Mouse (Mus musculus): Measurements from ENCODE around the gene Ercc6l2. TPM values are rescaled to one million over a fixed set of nuclear protein-coding genes. Genes with fewer than 3 reads are reported as not detected.

The Ercc6l2 gene
- polyA plus RNA-seq, 1 experiment from 2014 or later = 25.6 TPM

DNA sequence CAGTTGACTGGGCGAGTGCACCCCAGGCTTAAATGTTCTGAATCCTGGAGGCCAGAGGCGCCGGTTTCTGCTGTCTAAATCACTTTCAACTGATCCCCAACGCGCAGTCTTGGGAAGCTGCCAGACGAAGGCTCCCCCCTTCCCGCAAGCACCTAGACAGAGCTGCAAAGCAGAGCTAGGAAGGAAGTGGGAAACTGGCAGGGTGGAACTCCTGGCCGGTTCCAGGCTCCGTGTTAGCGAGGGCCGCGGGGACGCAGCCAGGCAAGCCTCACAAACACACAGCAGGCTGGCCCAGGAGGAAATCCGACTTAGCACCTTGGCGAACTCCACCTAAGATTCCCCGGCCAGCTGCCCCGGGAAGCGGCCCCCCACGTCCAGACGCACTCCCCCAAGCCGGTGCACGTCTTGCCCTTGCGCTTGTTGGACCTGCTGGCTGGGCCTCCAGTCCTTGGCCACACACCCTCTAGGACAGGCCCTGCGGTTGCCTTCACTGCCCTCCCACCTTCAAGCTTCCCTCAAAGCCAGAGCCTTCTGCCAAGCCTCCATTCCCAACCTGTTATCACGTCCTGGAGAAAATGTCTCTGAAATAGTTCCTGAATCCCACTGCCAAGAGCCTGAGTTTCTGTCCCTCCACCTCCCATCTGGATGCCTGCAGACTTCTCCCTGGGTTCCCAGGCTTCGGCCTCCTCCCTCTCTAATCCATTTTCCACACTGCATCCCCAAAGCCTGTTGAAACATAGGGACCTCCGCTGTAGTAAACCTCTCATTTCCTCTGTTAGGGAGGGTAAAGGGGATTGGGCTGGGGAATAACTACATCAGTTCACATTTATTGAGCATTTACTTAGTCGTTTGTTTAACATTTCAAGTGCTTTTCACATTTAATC, 86.9 kb downstream of the Ercc6l2 start:
- H3K27ac ChIP-seq (replicated peaks; ENCODE audit: low read depth, low read length) = peak overlapping the region; percentile 79
- H3K9me3 ChIP-seq (ENCODE audit: control insufficient read depth, low read length) = no peaks in the 10 kb centered on the region
- ATAC-seq (ENCODE audit: low read depth) = peak; percentile 90
- WGBS = 8% methylated on average over 25 of the region's 28 CpGs
- peak; percentile 87 for DNase-seq (ENCODE audit: low spot score)
- peak overlapping the region; percentile 24 for H3K4me3 ChIP-seq (ENCODE audit: low read depth, low read length)
- peaks cover 24% of the 10 kb centered on the region for H3K4me1 ChIP-seq (ENCODE audit: control insufficient read depth, insufficient read depth, low read length)
- H3K4me2 ChIP-seq (ENCODE audit: low read depth, low read length) = peak overlapping the region; percentile 66
- H3K36me3 ChIP-seq (ENCODE audit: control insufficient read depth, insufficient read depth, low read length) = 0 out of 2 replicates have a peak, but pooled peaks cover 12% of the 10 kb centered on the region
- no peaks in the 10 kb centered on the region; the same call in 1 of the 2 replicates for H3K27me3 ChIP-seq (replicated peaks; ENCODE audit: control insufficient read depth, insufficient read depth, low read length)
- H3K9ac ChIP-seq (ENCODE audit: low read depth, low read length) = peak overlapping the region; percentile 47

DNA sequence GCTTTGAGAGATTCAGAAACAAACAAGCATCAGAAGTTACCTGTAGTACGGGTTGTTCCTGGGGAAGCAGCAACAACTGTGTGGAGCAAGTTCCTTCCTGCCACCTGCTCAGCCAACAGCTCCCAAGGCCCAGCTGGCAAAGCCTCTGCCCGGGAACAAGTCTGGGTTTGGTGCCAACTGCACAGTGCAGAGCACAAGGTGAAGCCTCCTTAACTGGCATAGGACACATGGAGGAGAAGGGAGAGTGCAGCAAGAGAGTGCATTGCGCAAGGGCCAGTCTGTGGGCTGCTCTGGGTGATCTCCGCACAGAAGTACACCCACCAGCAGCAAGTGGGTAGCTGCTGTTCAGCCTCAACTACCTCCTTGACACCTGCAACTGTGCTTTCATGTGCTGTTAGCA, 91.5 kb downstream of the Ercc6l2 start:
- 89% methylated on average over 4 of the region's 4 CpGs for WGBS
- no peak for ATAC-seq (ENCODE audit: low read depth)
- no peak overlapping the region for H3K27ac ChIP-seq (replicated peaks; ENCODE audit: low read depth, low read length)
- DNase-seq (ENCODE audit: low spot score) = no peak
- peaks cover 15% of the 10 kb centered on the region for H3K4me1 ChIP-seq (ENCODE audit: control insufficient read depth, insufficient read depth, low read length)
- no peaks in the 10 kb centered on the region for H3K36me3 ChIP-seq (ENCODE audit: control insufficient read depth, insufficient read depth, low read length)
- H3K4me2 ChIP-seq (ENCODE audit: low read depth, low read length) = no peak overlapping the region
- H3K27me3 ChIP-seq (replicated peaks; ENCODE audit: control insufficient read depth, insufficient read depth, low read length) = no peaks in the 10 kb centered on the region; the same call in 1 of the 2 replicates
- H3K9me3 ChIP-seq (ENCODE audit: control insufficient read depth, low read length) = no peaks in the 10 kb centered on the region
- no peak overlapping the region for H3K9ac ChIP-seq (ENCODE audit: low read depth, low read length)
- no peak overlapping the region for H3K4me3 ChIP-seq (ENCODE audit: low read depth, low read length)

DNA sequence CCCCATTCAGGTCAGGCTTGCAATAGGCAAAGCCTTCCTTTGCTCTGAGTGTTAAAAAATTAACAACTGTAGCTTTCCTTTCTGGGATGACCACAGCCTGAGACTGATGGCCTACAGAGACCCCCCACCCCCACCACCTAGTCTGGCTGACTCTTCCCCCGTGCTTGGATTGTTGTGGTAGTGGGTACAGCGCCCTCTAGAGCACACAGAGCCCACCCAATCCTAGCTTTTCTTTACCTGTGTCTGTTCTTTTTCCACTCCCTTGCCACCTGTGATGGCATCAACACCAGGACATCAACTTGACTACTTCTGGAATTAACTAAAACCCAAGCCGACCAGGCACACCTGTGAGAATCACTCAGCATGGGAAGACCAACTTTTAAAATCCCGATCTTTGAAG, 92.4 kb downstream of the Ercc6l2 start:
- Histone ChIP-seq H3K9me3 (ENCODE audit: control insufficient read depth, low read length) (no peaks in the 10 kb centered on the region), H3K4me3 (ENCODE audit: low read depth, low read length) (no peak overlapping the region), H3K4me1 (ENCODE audit: control insufficient read depth, insufficient read depth, low read length) (peaks cover 13% of the 10 kb centered on the region; the same call in 1 of the 2 replicates), H3K9ac (ENCODE audit: low read depth, low read length) (no peak overlapping the region), H3K27ac (replicated peaks; ENCODE audit: low read depth, low read length) (no peak overlapping the region), H3K4me2 (ENCODE audit: low read depth, low read length) (no peak overlapping the region), H3K36me3 (ENCODE audit: control insufficient read depth, insufficient read depth, low read length) (no peaks in the 10 kb centered on the region), H3K27me3 (replicated peaks; ENCODE audit: control insufficient read depth, insufficient read depth, low read length) (no peaks in the 10 kb centered on the region; the same call in 1 of the 2 replicates)
- ATAC-seq (ENCODE audit: low read depth) (no peak), DNase-seq (ENCODE audit: low spot score) (no peak)
- WGBS = 54% methylated on average over 4 of the region's 4 CpGs

DNA sequence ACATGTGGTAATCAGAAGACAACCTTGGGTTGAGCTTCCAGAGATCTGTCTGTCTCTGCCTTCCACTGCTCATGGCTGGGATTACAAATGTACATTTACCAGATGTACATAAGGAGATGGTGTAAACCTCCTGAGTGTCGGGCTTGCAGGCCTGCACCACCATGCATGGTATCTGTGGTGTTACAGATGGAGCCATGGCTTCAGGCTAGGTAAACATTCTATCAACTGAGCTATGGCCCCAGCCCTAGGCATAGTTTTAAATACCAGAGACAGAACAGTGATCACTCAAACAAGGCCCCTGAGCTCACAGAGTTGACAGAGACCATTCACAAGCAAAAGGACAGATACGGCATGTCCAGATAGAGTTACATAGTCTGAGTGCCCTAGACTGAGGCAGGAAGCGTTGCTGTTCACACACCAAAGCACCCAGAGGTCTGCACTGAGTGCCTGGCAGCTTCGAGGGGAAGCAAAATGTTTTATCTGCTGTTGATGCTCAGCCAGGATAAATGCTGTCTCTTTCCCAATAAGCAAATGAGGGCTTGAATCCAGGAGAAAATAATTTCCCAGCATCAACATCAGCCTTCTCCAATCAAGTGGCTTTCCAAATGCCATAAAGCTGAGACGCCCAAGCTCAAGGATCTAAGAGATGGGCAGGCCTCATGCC, 95.2 kb downstream of the Ercc6l2 start:
- H3K27me3 ChIP-seq (replicated peaks; ENCODE audit: control insufficient read depth, insufficient read depth, low read length) = no peaks in the 10 kb centered on the region
- H3K4me1 ChIP-seq (ENCODE audit: control insufficient read depth, insufficient read depth, low read length) = peaks cover 9% of the 10 kb centered on the region; the same call in 1 of the 2 replicates
- H3K36me3 ChIP-seq (ENCODE audit: control insufficient read depth, insufficient read depth, low read length) = no peaks in the 10 kb centered on the region
- DNase-seq (ENCODE audit: low spot score) = peak; percentile 52
- no peak overlapping the region for H3K4me3 ChIP-seq (ENCODE audit: low read depth, low read length)
- peak overlapping the region; percentile 44; the same call in 1 of the 2 replicates for H3K27ac ChIP-seq (replicated peaks; ENCODE audit: low read depth, low read length)
- ATAC-seq (ENCODE audit: low read depth) = no peak
- no peak overlapping the region for H3K9ac ChIP-seq (ENCODE audit: low read depth, low read length)
- WGBS = 47% methylated on average over 5 of the region's 5 CpGs
- H3K4me2 ChIP-seq (ENCODE audit: low read depth, low read length) = no peak overlapping the region
- H3K9me3 ChIP-seq (ENCODE audit: control insufficient read depth, low read length) = no peaks in the 10 kb centered on the region

DNA sequence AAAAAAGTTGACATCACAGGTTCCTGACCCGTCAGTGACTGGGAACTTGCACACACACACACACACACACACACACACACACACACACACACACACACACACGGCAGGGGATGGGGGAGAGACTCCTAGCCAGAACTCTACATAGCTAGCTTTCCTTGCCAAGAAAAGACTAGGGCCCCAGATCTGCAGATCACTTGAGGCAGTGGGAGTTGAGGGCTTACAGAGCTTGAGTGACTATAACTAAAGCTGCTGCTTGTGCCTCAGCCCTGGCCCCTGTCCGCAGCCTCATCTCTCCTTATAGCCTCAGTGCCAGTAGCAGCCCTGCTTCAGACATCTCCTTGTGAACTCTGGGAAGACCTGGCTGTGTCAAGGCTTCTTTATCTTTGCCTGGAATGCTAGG, 96.6 kb downstream of the Ercc6l2 start:
- Histone ChIP-seq H3K9me3 (ENCODE audit: control insufficient read depth, low read length) (no peaks in the 10 kb centered on the region), H3K9ac (ENCODE audit: low read depth, low read length) (no peak overlapping the region), H3K4me3 (ENCODE audit: low read depth, low read length) (no peak overlapping the region), H3K36me3 (ENCODE audit: control insufficient read depth, insufficient read depth, low read length) (no peaks in the 10 kb centered on the region), H3K27me3 (replicated peaks; ENCODE audit: control insufficient read depth, insufficient read depth, low read length) (no peaks in the 10 kb centered on the region), H3K4me1 (ENCODE audit: control insufficient read depth, insufficient read depth, low read length) (peaks cover 22% of the 10 kb centered on the region), H3K27ac (replicated peaks; ENCODE audit: low read depth, low read length) (peak overlapping the region; percentile 55), H3K4me2 (ENCODE audit: low read depth, low read length) (no peak overlapping the region)
- no peak for DNase-seq (ENCODE audit: low spot score)
- ATAC-seq (ENCODE audit: low read depth) = no peak
- 62% methylated on average over 3 of the region's 3 CpGs for WGBS

DNA sequence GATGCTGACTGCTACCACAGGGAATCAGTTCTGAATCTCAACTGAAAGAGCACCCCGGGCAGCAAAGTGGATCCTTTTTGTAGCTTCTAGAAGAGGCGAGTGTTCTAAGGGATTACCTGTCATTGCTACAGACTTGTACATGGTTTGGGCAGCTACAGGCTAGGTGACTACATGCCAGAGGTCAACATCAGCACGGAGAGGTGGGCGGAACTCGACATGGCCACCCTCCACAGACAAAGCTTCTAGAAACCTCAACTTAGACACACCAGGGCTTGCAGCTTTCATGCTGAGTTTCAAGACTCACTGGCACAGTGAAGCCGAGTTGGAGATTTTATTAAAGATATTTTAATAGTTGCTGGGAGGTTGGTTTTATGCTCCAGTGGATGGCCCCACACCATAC, 98.1 kb downstream of the Ercc6l2 start:
- WGBS = 84% methylated on average over 6 of the region's 6 CpGs
- no peak overlapping the region for H3K4me3 ChIP-seq (ENCODE audit: low read depth, low read length)
- DNase-seq (ENCODE audit: low spot score) (no peak), ATAC-seq (ENCODE audit: low read depth) (no peak)
- no peak overlapping the region for H3K9ac ChIP-seq (ENCODE audit: low read depth, low read length)
- H3K4me1 ChIP-seq (ENCODE audit: control insufficient read depth, insufficient read depth, low read length) = peaks cover 33% of the 10 kb centered on the region
- H3K36me3 ChIP-seq (ENCODE audit: control insufficient read depth, insufficient read depth, low read length) = no peaks in the 10 kb centered on the region
- H3K4me2 ChIP-seq (ENCODE audit: low read depth, low read length) = no peak overlapping the region
- no peaks in the 10 kb centered on the region for H3K9me3 ChIP-seq (ENCODE audit: control insufficient read depth, low read length)
- H3K27me3 ChIP-seq (replicated peaks; ENCODE audit: control insufficient read depth, insufficient read depth, low read length) = no peaks in the 10 kb centered on the region
- no peak overlapping the region for H3K27ac ChIP-seq (replicated peaks; ENCODE audit: low read depth, low read length)

DNA sequence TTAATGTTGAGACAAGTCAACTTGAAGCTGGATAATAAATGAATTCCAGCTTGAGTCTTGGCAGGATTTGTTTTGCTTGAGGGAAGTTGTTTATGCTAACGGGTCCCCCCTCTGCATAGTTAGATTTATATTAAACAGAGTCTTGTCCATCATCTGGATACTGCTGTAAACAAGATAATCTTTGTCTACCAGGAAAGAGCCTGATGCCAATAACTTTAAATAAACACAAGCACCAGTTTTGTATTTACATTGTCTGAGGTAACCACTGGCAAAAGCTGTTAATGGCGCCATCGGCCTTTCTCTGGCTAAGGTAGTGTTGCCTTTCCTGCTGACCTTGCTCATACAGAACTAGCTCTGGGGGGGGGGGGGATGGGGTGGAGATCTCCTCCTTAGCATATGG, 100.1 kb downstream of the Ercc6l2 start:
- Histone ChIP-seq H3K9me3 (ENCODE audit: control insufficient read depth, low read length) (no peaks in the 10 kb centered on the region), H3K4me2 (ENCODE audit: low read depth, low read length) (no peak overlapping the region), H3K9ac (ENCODE audit: low read depth, low read length) (no peak overlapping the region), H3K36me3 (ENCODE audit: control insufficient read depth, insufficient read depth, low read length) (no peaks in the 10 kb centered on the region), H3K4me3 (ENCODE audit: low read depth, low read length) (no peak overlapping the region), H3K27ac (replicated peaks; ENCODE audit: low read depth, low read length) (no peak overlapping the region), H3K4me1 (ENCODE audit: control insufficient read depth, insufficient read depth, low read length) (peaks cover 48% of the 10 kb centered on the region), H3K27me3 (replicated peaks; ENCODE audit: control insufficient read depth, insufficient read depth, low read length) (no peaks in the 10 kb centered on the region)
- DNase-seq (ENCODE audit: low spot score) (peak; percentile 71), ATAC-seq (ENCODE audit: low read depth) (no peak)
- 42% methylated on average over 3 of the region's 3 CpGs for WGBS

DNA sequence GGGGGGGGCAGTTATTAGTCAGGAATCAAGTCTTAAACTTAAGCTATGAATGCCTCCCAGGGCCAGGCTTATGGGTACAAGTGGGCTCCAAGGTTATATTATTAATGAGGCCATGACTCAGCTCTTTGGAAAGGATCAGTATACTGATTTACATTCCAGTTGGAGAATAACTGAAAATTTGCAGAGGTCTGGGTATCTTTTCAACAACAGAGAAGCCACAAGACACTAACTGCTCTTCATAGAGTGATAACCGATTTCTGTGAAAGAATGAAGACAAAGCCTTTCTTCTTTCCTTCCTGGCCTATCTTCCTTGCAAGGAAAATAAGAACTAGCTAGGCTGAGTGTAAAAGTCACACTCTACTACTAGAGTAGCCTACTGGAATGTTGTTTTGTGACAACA, 100.6 kb downstream of the Ercc6l2 start:
- Histone ChIP-seq H3K9me3 (ENCODE audit: control insufficient read depth, low read length) (no peaks in the 10 kb centered on the region), H3K4me1 (ENCODE audit: control insufficient read depth, insufficient read depth, low read length) (peaks cover 48% of the 10 kb centered on the region), H3K36me3 (ENCODE audit: control insufficient read depth, insufficient read depth, low read length) (no peaks in the 10 kb centered on the region), H3K4me2 (ENCODE audit: low read depth, low read length) (no peak overlapping the region), H3K9ac (ENCODE audit: low read depth, low read length) (no peak overlapping the region), H3K4me3 (ENCODE audit: low read depth, low read length) (no peak overlapping the region), H3K27ac (replicated peaks; ENCODE audit: low read depth, low read length) (peak overlapping the region; percentile 58), H3K27me3 (replicated peaks; ENCODE audit: control insufficient read depth, insufficient read depth, low read length) (no peaks in the 10 kb centered on the region)
- WGBS = 79% methylated on average over 1 of the region's 1 CpGs
- no peak for ATAC-seq (ENCODE audit: low read depth)
- no peak for DNase-seq (ENCODE audit: low spot score)
